Mouse (Mus musculus) MEL (cell line): ENCODE measurements at regions not wholly inside any gene's neighbourhood (a gene's known extent, or its start where the extent isn't known, plus 50 kb on each side); places are given as distances from the start of the nearest gene placed in this dataset.
A peak's percentile ranks its signal among the peaks of the same experiment; 100 is the strongest.

ENCODE experiments used
- DNase-seq: peaks from one replicate; pipeline ENCODE4 v3.0.0; 2011; ENCODE audit warnings: low read depth, low spot score
- H3K27ac ChIP-seq: 2 replicates; pipeline ENCODE4 v1.5.1; 2012; ENCODE audit warnings: low read depth, mild to moderate bottlenecking, control low read depth, low read length, moderate library complexity; ENCODE audit not compliant: control insufficient read depth
- H3K27me3 ChIP-seq, 2 experiments: fragments of 150-350 bp in 1 of 2; sonication (generic) in 1 of 2; 2 replicates each; pipeline ENCODE4 v1.6.1; 2012; ENCODE audit warnings: low read length in 2 of 2, mild to moderate bottlenecking in 2 of 2, improper control_type of control experiment in 1 of 2, moderate library complexity in 1 of 2; ENCODE audit not compliant: insufficient read depth in 2 of 2, control insufficient read depth in 1 of 2
- H3K36me3 ChIP-seq, 2 experiments: 2 replicates each; pipeline ENCODE4 v1.6.1; 2012 to 2014; ENCODE audit warnings: low read length in 2 of 2, improper control_type of control experiment in 1 of 2, inconsistent platforms in 1 of 2, mild to moderate bottlenecking in 1 of 2; ENCODE audit not compliant: insufficient read depth in 2 of 2, control insufficient read depth in 1 of 2
- H3K4me1 ChIP-seq, 2 experiments: fragments of 150-350 bp in 1 of 2; sonication (generic) in 1 of 2; 2 replicates each; pipeline ENCODE4 v1.6.1; 2012; ENCODE audit warnings: low read length in 2 of 2, improper control_type of control experiment in 1 of 2, mild to moderate bottlenecking in 1 of 2; ENCODE audit not compliant: insufficient read depth in 2 of 2, control insufficient read depth in 1 of 2
- H3K4me3 ChIP-seq, 2 experiments: fragments of 150-350 bp in 1 of 2; sonication (generic) in 1 of 2; 2 replicates each; pipeline ENCODE4 v1.5.1; 2012; ENCODE audit warnings: low read depth in 2 of 2, low read length in 2 of 2, mild to moderate bottlenecking in 2 of 2, moderate library complexity in 2 of 2, control low read depth in 1 of 2, improper control_type of control experiment in 1 of 2; ENCODE audit not compliant: control insufficient read depth in 1 of 2, insufficient read depth in 1 of 2
- H3K79me2 ChIP-seq: 2 replicates; pipeline ENCODE4 v1.6.1; 2012; ENCODE audit warnings: mild to moderate bottlenecking, low read length, moderate library complexity; ENCODE audit not compliant: control insufficient read depth, poor library complexity, insufficient read depth
- H3K9ac ChIP-seq: 2 replicates; pipeline ENCODE4 v1.6.1; 2012; ENCODE audit warnings: low read depth, mild to moderate bottlenecking, control low read depth, low read length, moderate library complexity; ENCODE audit not compliant: control insufficient read depth, poor library complexity, severe bottlenecking
- H3K9me3 ChIP-seq: fragments of 150-350 bp; sonication (generic); replicated peaks from 2 replicates; pipeline ENCODE4 v1.6.1; 2012; ENCODE audit warnings: mild to moderate bottlenecking, low read length, improper control_type of control experiment, moderate library complexity; ENCODE audit not compliant: insufficient read depth
- BHLHE40 ChIP-seq: IDR thresholded peaks from 2 replicates; pipeline ENCODE4 v1.6.1; 2012; ENCODE audit warnings: low read depth, mild to moderate bottlenecking, inconsistent platforms, low read length, improper control_type of control experiment, borderline replicate concordance
- CHD1 ChIP-seq: IDR thresholded peaks from 2 replicates; pipeline ENCODE4 v1.6.1; 2012; ENCODE audit warnings: low read depth, mild to moderate bottlenecking, inconsistent platforms, low read length, improper control_type of control experiment
- CHD2 ChIP-seq: IDR thresholded peaks from 2 replicates; pipeline ENCODE4 v1.6.1; 2011; ENCODE audit warnings: low read length, improper control_type of control experiment
- CTCF ChIP-seq, 3 experiments: IDR thresholded peaks in 2 of 3; conservative IDR thresholded peaks in 1 of 3; 2 replicates each; pipeline ENCODE4 v1.5.1; 2011 to 2012; ENCODE audit warnings: low read length in 3 of 3, low read depth in 2 of 3, mild to moderate bottlenecking in 2 of 3, improper control_type of control experiment in 1 of 3, inconsistent platforms in 1 of 3, mixed read lengths in 1 of 3, moderate library complexity in 1 of 3; ENCODE audit not compliant: control insufficient read depth in 1 of 3, insufficient read depth in 1 of 3, poor library complexity in 1 of 3, severe bottlenecking in 1 of 3
- ELF1 ChIP-seq: IDR thresholded peaks from 2 replicates; pipeline ENCODE4 v1.6.1; 2014; ENCODE audit warnings: low read depth, mild to moderate bottlenecking, inconsistent platforms, low read length, improper control_type of control experiment, moderate library complexity
- EP300 ChIP-seq, 2 experiments: IDR thresholded peaks; 2 replicates each; pipeline ENCODE4 v1.6.1; 2011; ENCODE audit warnings: improper control_type of control experiment in 2 of 2, low read length in 2 of 2, low read depth in 1 of 2, mild to moderate bottlenecking in 1 of 2
- ETS1 ChIP-seq: IDR thresholded peaks from 2 replicates; pipeline ENCODE4 v1.6.1; 2012; ENCODE audit warnings: low read depth, mild to moderate bottlenecking, inconsistent platforms, low read length, improper control_type of control experiment, moderate library complexity
- GABPA ChIP-seq: IDR thresholded peaks from 2 replicates; pipeline ENCODE4 v1.6.1; 2012; ENCODE audit warnings: low read depth, mild to moderate bottlenecking, inconsistent platforms, low read length, improper control_type of control experiment, moderate library complexity
- GATA1 ChIP-seq: IDR thresholded peaks from 2 replicates; pipeline ENCODE4 v1.6.1; 2011; ENCODE audit warnings: low read depth, low read length, improper control_type of control experiment
- JUND ChIP-seq: IDR thresholded peaks from 2 replicates; pipeline ENCODE4 v1.6.1; 2011; ENCODE audit warnings: low read depth, mild to moderate bottlenecking, improper control_type of control experiment, low read length
- KAT2A ChIP-seq: conservative IDR thresholded peaks from 2 replicates; pipeline ENCODE4 v1.6.1; 2012; ENCODE audit warnings: low read depth, low read length, improper control_type of control experiment, inconsistent platforms
- MAFK ChIP-seq: IDR thresholded peaks from 2 replicates; pipeline ENCODE4 v1.6.1; 2011; ENCODE audit warnings: low read depth, mild to moderate bottlenecking, low read length, improper control_type of control experiment, borderline replicate concordance
- MAZ ChIP-seq: IDR thresholded peaks from 2 replicates; pipeline ENCODE4 v1.6.1; 2012; ENCODE audit warnings: low read depth, mild to moderate bottlenecking, inconsistent platforms, low read length, improper control_type of control experiment
- MEF2A ChIP-seq: IDR thresholded peaks from 2 replicates; pipeline ENCODE4 v1.6.1; 2014; ENCODE audit warnings: low read depth, mild to moderate bottlenecking, inconsistent platforms, low read length, improper control_type of control experiment; ENCODE audit not compliant: poor library complexity, insufficient replicate concordance, severe bottlenecking; ENCODE audit errors: extremely low read depth
- MXI1 ChIP-seq: IDR thresholded peaks from 2 replicates; pipeline ENCODE4 v1.6.1; 2011; ENCODE audit warnings: mild to moderate bottlenecking, low read depth, low read length, improper control_type of control experiment
- MYC ChIP-seq: IDR thresholded peaks from 2 replicates; pipeline ENCODE4 v1.6.1; 2011; ENCODE audit warnings: low read depth, mild to moderate bottlenecking, low read length, improper control_type of control experiment, moderate library complexity
- NRF1 ChIP-seq: IDR thresholded peaks from 2 replicates; pipeline ENCODE4 v1.6.1; 2014; ENCODE audit warnings: low read depth, mild to moderate bottlenecking, inconsistent platforms, low read length, improper control_type of control experiment, moderate library complexity; ENCODE audit not compliant: poor library complexity, insufficient read depth, severe bottlenecking
- POLR2A ChIP-seq, 2 experiments: IDR thresholded peaks; 2 replicates each; pipeline ENCODE4 v1.6.1; 2011 to 2012; ENCODE audit warnings: low read length in 2 of 2, mild to moderate bottlenecking in 2 of 2, control low read depth in 1 of 2, improper control_type of control experiment in 1 of 2, low read depth in 1 of 2, moderate library complexity in 1 of 2; ENCODE audit not compliant: control insufficient read depth in 1 of 2, insufficient read depth in 1 of 2, poor library complexity in 1 of 2
- RAD21 ChIP-seq: IDR thresholded peaks from 2 replicates; pipeline ENCODE4 v1.6.1; 2011; ENCODE audit warnings: mild to moderate bottlenecking, low read depth, low read length, improper control_type of control experiment
- RCOR1 ChIP-seq: IDR thresholded peaks from 2 replicates; pipeline ENCODE4 v1.6.1; 2012; ENCODE audit warnings: low read depth, mild to moderate bottlenecking, inconsistent platforms, low read length, improper control_type of control experiment
- SIN3A ChIP-seq: IDR thresholded peaks from 2 replicates; pipeline ENCODE4 v1.6.1; 2012; ENCODE audit warnings: low read length, improper control_type of control experiment, inconsistent platforms
- SMC3 ChIP-seq: IDR thresholded peaks from 2 replicates; pipeline ENCODE4 v1.6.1; 2011; ENCODE audit warnings: low read depth, low read length, improper control_type of control experiment
- TAL1 ChIP-seq: IDR thresholded peaks from 2 replicates; pipeline ENCODE4 v1.6.1; 2012; ENCODE audit warnings: mild to moderate bottlenecking, inconsistent platforms, low read length, moderate library complexity, mixed read lengths
- TBP ChIP-seq: IDR thresholded peaks from 2 replicates; pipeline ENCODE4 v1.8.0; 2011; ENCODE audit warnings: low read depth, low read length, improper control_type of control experiment
- UBTF ChIP-seq: IDR thresholded peaks from 2 replicates; pipeline ENCODE4 v1.6.1; 2012; ENCODE audit warnings: low read depth, mild to moderate bottlenecking, inconsistent platforms, low read length, improper control_type of control experiment, moderate library complexity, borderline replicate concordance; ENCODE audit not compliant: insufficient read depth
- USF1 ChIP-seq: IDR thresholded peaks from 2 replicates; pipeline ENCODE4 v1.6.1; 2014; ENCODE audit warnings: low read depth, mild to moderate bottlenecking, inconsistent platforms, low read length, improper control_type of control experiment, moderate library complexity
- USF2 ChIP-seq, 2 experiments: IDR thresholded peaks; 2 replicates each; pipeline ENCODE4 v1.6.1; 2011 to 2012; ENCODE audit warnings: improper control_type of control experiment in 2 of 2, low read length in 2 of 2, borderline replicate concordance in 1 of 2, inconsistent platforms in 1 of 2, low read depth in 1 of 2, mild to moderate bottlenecking in 1 of 2; ENCODE audit not compliant: insufficient read depth in 1 of 2
- ZKSCAN1 ChIP-seq: IDR thresholded peaks from 2 replicates; pipeline ENCODE4 v1.6.1; 2012; ENCODE audit warnings: low read depth, mild to moderate bottlenecking, inconsistent platforms, low read length, improper control_type of control experiment, moderate library complexity
- ZNF384 ChIP-seq: IDR thresholded peaks from 2 replicates; pipeline ENCODE4 v1.6.1; 2012; ENCODE audit warnings: low read depth, mild to moderate bottlenecking, inconsistent platforms, low read length, improper control_type of control experiment

DNA sequence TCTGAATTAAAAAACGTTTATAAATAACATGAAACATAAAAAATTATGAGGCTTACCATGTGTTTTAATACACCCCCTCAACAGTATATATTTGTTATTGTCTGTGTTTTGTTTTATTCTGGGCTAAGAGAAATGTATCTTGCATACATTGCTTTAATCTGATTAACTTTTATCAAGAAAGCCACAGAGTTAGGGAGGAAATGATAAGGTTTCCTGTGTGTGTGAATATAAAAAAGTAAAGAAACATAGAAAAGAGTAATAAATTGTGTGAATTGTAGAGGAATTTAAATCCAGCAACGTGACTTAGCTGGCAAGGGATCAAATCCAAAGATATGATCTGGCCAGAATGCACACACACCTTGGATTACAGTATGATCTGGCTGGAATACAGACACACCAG lies 77.1 kb upstream of the St8sia4 start (continued):
- TF ChIP-seq UBTF (no peak), CHD1 (no peak), USF2 (IDR thresholded peaks at IDR 0.05; ENCODE audit: borderline replicate concordance in 1 of 2, insufficient read depth in 1 of 2, low read depth in 1 of 2, low read length in 2 of 2) (no peak)

GRCm38 (mm10) chr1:95743334-95743733 lies 76.0 kb upstream of the St8sia4 start:
- Histone ChIP-seq H3K9me3 (no peaks in the 10 kb centered on the region), H3K36me3 (peaks cover 0 to 28% of the 10 kb centered on the region in 2 experiments; a peak in 2 of 4 replicates)

DNA sequence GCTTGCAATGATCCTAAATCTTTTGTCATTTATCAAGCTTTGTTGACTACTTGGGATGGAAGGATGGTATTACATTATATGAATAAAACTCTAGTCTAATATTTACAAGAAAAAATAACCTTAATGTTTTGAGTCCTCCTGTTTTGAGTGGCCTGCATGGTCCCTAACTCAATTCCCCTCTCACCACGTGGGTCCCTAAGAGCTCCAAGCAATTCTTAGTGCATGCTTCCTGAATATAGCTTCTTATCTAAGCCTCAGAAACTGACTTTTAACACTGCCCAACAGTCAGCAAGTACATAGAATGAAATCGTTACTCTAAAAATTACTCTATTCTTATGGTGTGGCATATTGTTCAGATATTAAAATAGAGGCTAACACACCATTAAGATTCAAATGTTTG lies 52.1 kb upstream of the St8sia4 start:
- peaks cover 9 to 11% of the 10 kb centered on the region in 2 experiments; a peak in 3 of 4 replicates for H3K4me1 ChIP-seq
- no peak overlapping the region for H3K9ac ChIP-seq
- H3K9me3 ChIP-seq: no peaks in the 10 kb centered on the region
- H3K27ac ChIP-seq: no peak overlapping the region
- no peaks in the 10 kb centered on the region for H3K79me2 ChIP-seq
- peak; percentile 51 for DNase-seq
- H3K27me3 ChIP-seq: no peaks in the 10 kb centered on the region
- peaks cover 0 to 15% of the 10 kb centered on the region in 2 experiments; a peak in 2 of 4 replicates for H3K36me3 ChIP-seq
- no peak overlapping the region for H3K4me3 ChIP-seq
- no peak for TF ChIP-seq ZNF384
- no peak for TF ChIP-seq CHD1
- TF ChIP-seq USF2 (IDR thresholded peaks at IDR 0.05; ENCODE audit: borderline replicate concordance in 1 of 2, insufficient read depth in 1 of 2, low read depth in 1 of 2, low read length in 2 of 2): no peak
- no peak for TF ChIP-seq TAL1
- 0 out of 2 replicates have a peak, but pooled peaks have one; percentile 42 for TF ChIP-seq GATA1
- peak; percentile 82; the same call in 1 of the 2 replicates for TF ChIP-seq MYC
- no peak for TF ChIP-seq MEF2A
- TF ChIP-seq MAZ: no peak
- TF ChIP-seq BHLHE40: no peak
- no peak for TF ChIP-seq CTCF (IDR thresholded peaks at IDR 0.05 in 2 of 3, conservative IDR thresholded peaks at IDR 0.05 in 1 of 3; ENCODE audit: control insufficient read depth in 1 of 3, insufficient read depth in 1 of 3, low read depth in 2 of 3, low read length in 3 of 3, poor library complexity in 1 of 3, severe bottlenecking in 1 of 3)
- TF ChIP-seq USF1: peak; percentile 62; the same call in 1 of the 2 replicates
- no peak for TF ChIP-seq POLR2A (IDR thresholded peaks at IDR 0.05; ENCODE audit: control insufficient read depth in 1 of 2, insufficient read depth in 1 of 2, low read depth in 1 of 2, low read length in 2 of 2, poor library complexity in 1 of 2)
- no peak for TF ChIP-seq RAD21
- TF ChIP-seq RCOR1: no peak
- no peak for TF ChIP-seq NRF1
- TF ChIP-seq KAT2A: no peak
- TF ChIP-seq ETS1: no peak
- TF ChIP-seq MXI1: peak; percentile 62; the same call in 1 of the 2 replicates
- no peak for TF ChIP-seq JUND
- no peak for TF ChIP-seq CHD2
- TF ChIP-seq SMC3: no peak
- TF ChIP-seq ZKSCAN1: no peak
- TF ChIP-seq ELF1: no peak
- peak in 1 of 2 experiments; percentile 46; a peak in 1 of 4 replicates for TF ChIP-seq EP300 (IDR thresholded peaks at IDR 0.05; ENCODE audit: low read depth in 1 of 2, low read length in 2 of 2)
- TF ChIP-seq MAFK: no peak
- no peak for TF ChIP-seq SIN3A

More at GRCm38 (mm10) chr1:95743334-95743733, 76.0 kb upstream of the St8sia4 start:
- Histone ChIP-seq H3K79me2 (no peaks in the 10 kb centered on the region), H3K9ac (no peak overlapping the region), H3K27ac (no peak overlapping the region), H3K27me3 (no peaks in the 10 kb centered on the region), H3K4me1 (peaks cover 16 to 39% of the 10 kb centered on the region in 2 experiments), H3K4me3 (no peak overlapping the region)
- no peak for DNase-seq
- no peak for TF ChIP-seq TBP
- TF ChIP-seq ZNF384: peak; percentile 86
- no peak for TF ChIP-seq GABPA
- no peak for TF ChIP-seq ELF1
- no peak for TF ChIP-seq KAT2A
